Mouse (Mus musculus): ENCODE measurements around the gene Pla2g2f. TPM values are rescaled to one million over a fixed set of nuclear protein-coding genes. Genes with fewer than 3 reads are reported as not detected.
A peak's percentile ranks its signal among the peaks of the same experiment; 100 is the strongest.

The Pla2g2f gene
- polyA plus RNA-seq, 1 experiment from 2014 or later = 0.12 TPM

DNA sequence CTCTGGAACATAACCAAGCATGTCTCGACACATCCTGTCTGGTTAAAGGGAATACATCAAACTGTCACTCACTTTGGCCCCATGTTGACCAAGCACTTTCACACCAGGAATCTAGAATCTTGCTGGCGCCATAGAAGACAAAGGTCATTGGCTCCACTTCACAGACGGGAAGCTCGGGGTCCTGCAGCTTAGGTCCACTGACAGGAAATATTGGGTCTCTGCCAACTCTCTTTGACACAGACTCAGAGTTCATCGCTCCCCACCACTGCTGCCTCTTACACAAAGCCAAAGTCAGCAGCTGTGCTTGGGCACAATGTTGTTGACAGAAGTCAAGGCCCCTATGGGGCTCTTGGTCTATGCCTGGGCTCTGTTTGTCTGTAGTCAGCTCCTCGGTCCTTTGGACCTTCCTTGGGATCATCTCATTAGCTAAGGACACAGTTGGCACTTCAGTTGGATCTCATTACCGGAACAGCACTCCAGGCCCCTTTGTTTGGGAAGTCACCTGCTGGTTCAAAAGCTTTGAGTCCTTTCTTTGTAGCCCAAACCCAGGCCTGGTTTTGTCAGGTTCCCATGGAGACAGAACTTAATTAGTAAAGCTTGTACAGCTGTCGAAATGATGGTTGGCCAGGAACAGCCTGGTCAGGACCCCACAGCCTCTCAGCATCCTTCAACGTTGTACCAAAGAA, 28.3 kb downstream of the Pla2g2f start:
- 32% methylated on average over 9 of the region's 9 CpGs for WGBS
- Histone ChIP-seq H3K27me3 (ENCODE audit: control insufficient read depth, insufficient read depth, low read length) (no peaks in the 10 kb centered on the region), H3K4me2 (no peak overlapping the region), H3K4me1 (ENCODE audit: control insufficient read depth, insufficient read depth, low read length) (peaks cover 7% of the 10 kb centered on the region), H3K4me3 (ENCODE audit: low read depth, low read length) (no peak overlapping the region), H3K9me3 (ENCODE audit: control insufficient read depth, low read length) (no peaks in the 10 kb centered on the region), H3K36me3 (ENCODE audit: control insufficient read depth, insufficient read depth, low read length) (no peaks in the 10 kb centered on the region), H3K27ac (ENCODE audit: low read depth, low read length) (no peak overlapping the region), H3K9ac (ENCODE audit: low read length) (no peak overlapping the region)
- DNase-seq (ENCODE audit: low spot score, missing footprints) (peak; percentile 87), ATAC-seq (ENCODE audit: low FRiP score) (peak; percentile 40; the same call in 1 of the 2 replicates)

DNA sequence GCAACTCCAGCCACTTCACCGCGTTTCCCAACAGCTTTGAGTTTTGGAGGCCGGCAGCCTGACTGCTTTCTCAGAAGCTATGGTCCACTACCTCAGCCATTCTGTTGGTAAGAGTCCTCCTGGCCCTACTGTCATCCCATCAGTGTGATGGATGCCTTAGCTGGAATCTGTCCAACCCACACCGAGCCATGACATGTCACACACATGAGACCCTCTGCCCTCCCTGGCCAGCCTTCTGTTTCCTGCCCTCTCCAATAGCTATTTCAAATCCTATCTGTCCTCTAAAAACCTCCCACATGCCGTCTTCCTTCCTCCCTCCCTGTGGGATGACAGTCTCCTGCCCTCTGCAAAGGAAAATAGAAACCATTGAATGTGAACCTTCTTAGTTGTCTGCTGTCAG, 31.7 kb downstream of the Pla2g2f start:
- no peaks in the 10 kb centered on the region for H3K27me3 ChIP-seq (ENCODE audit: control insufficient read depth, insufficient read depth, low read length)
- no peaks in the 10 kb centered on the region for H3K9me3 ChIP-seq (ENCODE audit: control insufficient read depth, low read length)
- no peak overlapping the region for H3K4me2 ChIP-seq
- DNase-seq (ENCODE audit: low spot score, missing footprints) (no peak), ATAC-seq (ENCODE audit: low FRiP score) (no peak)
- H3K9ac ChIP-seq (ENCODE audit: low read length) = no peak overlapping the region
- WGBS = 87% methylated on average over 5 of the region's 5 CpGs
- no peaks in the 10 kb centered on the region for H3K36me3 ChIP-seq (ENCODE audit: control insufficient read depth, insufficient read depth, low read length)
- H3K4me3 ChIP-seq (ENCODE audit: low read depth, low read length) = no peak overlapping the region
- H3K4me1 ChIP-seq (ENCODE audit: control insufficient read depth, insufficient read depth, low read length) = peaks cover 7% of the 10 kb centered on the region
- no peak overlapping the region for H3K27ac ChIP-seq (ENCODE audit: low read depth, low read length)

DNA sequence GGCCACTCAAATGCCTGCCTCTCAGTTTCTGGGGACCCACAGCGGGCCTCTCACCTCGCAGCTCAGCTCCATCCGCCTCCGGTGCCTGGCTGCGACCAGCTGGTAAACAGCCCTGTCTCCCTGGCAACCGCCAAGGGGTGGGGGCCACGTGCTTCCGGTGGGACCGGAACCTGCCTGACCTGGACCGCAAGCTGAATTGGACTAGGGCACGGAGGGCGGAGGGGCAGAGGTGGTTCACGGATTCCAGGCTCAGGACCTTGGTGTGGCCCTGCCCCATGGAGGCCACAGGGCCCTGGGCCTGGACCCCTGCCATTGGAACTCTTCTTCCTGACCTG, 32.3 kb downstream of the Pla2g2f start:
- Histone ChIP-seq H3K27ac (ENCODE audit: low read depth, low read length) (no peak overlapping the region), H3K27me3 (ENCODE audit: control insufficient read depth, insufficient read depth, low read length) (no peaks in the 10 kb centered on the region)
- WGBS = 6% methylated on average over 13 of the region's 13 CpGs

DNA sequence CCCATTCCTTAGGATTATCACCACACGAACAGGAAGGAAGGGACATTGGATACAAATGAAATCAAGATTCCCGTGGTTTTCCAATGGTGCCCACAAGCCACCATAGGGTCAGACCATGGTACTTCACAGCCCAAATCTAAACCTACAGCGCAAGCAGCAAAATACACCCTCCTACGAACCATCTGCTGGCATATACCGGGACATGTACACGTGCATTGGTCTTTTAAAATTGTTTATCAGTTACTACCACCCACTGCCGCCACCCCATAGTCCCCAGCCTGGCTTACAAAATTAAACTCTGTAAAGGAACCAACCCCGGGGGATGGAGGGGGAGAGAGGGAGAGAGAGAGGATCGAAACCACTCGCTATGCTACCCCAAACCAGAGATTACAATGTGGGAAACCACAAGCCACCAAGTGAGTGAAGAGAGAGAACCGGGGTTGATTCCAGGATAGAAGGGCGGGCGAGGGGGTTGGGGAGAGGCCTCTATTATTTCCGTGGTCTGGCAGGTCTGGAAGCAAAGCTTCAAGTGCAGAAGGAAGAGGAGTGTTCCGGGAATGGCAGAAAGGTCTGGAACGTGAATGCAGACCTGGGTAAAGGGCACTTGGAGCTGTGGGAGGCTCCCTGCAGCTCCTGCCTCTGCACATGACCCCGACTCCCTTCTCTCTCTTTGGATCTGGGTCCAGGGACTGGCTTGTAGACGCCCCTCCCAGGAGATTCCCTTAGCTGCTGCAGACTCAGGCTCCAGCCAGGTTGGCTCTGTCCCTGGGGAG, 32.9 kb downstream of the Pla2g2f start, which contains the start of gene Pla2g2c:
Gene Pla2g2c, plus strand, starts transcription at position 439 of the 773 bp plus-strand sequence.
- Histone ChIP-seq H3K9ac (ENCODE audit: low read length) (peak within 1 kb of the TSS; percentile 52), H3K4me3 (ENCODE audit: low read depth, low read length) (peak within 1 kb of the TSS; percentile 24; the same call in 1 of the 2 replicates), H3K4me1 (ENCODE audit: control insufficient read depth, insufficient read depth, low read length) (peaks cover 7% of the 10 kb centered on the region), H3K27me3 (ENCODE audit: control insufficient read depth, insufficient read depth, low read length) (no peaks in the 10 kb centered on the region), H3K9me3 (ENCODE audit: control insufficient read depth, low read length) (no peaks in the 10 kb centered on the region), H3K27ac (ENCODE audit: low read depth, low read length) (no peak within 1 kb of the TSS), H3K36me3 (ENCODE audit: control insufficient read depth, insufficient read depth, low read length) (no peaks in the 10 kb centered on the region), H3K4me2 (peak within 1 kb of the TSS; percentile 47)
- ATAC-seq (ENCODE audit: low FRiP score) (no peak), DNase-seq (ENCODE audit: low spot score, missing footprints) (no peak)
- 53% methylated on average over 18 of the region's 18 CpGs for WGBS

More for the DNA sequence above, 32.3 kb downstream of the Pla2g2f start:
- ATAC-seq (ENCODE audit: low FRiP score) (peak; percentile 77), DNase-seq (ENCODE audit: low spot score, missing footprints) (peak; percentile 92)
- peak overlapping the region; percentile 47 for H3K4me2 ChIP-seq
- H3K9ac ChIP-seq (ENCODE audit: low read length) = peak overlapping the region; percentile 52
- H3K36me3 ChIP-seq (ENCODE audit: control insufficient read depth, insufficient read depth, low read length) = no peaks in the 10 kb centered on the region
- peaks cover 7% of the 10 kb centered on the region for H3K4me1 ChIP-seq (ENCODE audit: control insufficient read depth, insufficient read depth, low read length)
- peak overlapping the region; percentile 24; the same call in 1 of the 2 replicates for H3K4me3 ChIP-seq (ENCODE audit: low read depth, low read length)
- no peaks in the 10 kb centered on the region for H3K9me3 ChIP-seq (ENCODE audit: control insufficient read depth, low read length)

DNA sequence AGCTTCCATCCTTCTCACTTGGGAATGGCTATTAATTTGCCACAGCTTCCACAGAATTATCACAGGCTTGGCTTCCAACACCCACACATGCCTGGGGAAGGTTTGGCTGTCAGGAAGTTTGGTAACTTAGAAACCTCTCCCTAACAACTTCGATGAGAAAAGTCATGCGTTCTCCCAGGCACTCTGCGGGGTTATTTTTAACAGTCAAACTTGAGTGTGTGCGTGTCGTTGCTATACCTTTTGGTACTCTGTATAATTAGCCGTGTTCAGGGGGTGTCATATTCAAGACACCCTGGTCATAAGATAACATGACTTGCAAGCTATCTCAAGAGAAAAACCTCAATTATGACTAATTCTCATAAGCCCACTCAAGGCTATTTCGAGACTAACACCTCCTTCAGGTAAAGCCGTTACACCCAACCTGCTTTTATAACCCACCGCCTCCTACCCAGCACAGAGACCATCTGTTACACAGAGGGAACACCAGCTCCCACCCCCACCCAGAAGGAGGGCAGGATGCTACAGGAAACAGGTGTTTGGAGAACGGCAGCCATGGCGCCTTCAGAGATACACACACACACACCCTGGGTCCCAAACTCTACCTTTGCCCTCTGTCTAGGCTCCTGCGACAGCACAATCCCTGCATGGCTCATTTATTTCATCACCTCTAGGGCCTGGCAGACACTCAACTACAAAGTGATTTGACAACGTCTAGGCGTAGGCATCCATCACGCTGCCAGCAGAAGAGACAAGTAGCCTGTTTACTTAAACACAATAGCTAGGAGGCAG, 33.7 kb downstream of the Pla2g2f start:
- H3K27me3 ChIP-seq (ENCODE audit: control insufficient read depth, insufficient read depth, low read length) = no peaks in the 10 kb centered on the region
- no peaks in the 10 kb centered on the region for H3K9me3 ChIP-seq (ENCODE audit: control insufficient read depth, low read length)
- DNase-seq (ENCODE audit: low spot score, missing footprints) (no peak), ATAC-seq (ENCODE audit: low FRiP score) (no peak)
- H3K9ac ChIP-seq (ENCODE audit: low read length) = no peak overlapping the region
- no peak overlapping the region for H3K27ac ChIP-seq (ENCODE audit: low read depth, low read length)
- 84% methylated on average over 15 of the region's 15 CpGs for WGBS
- no peaks in the 10 kb centered on the region for H3K36me3 ChIP-seq (ENCODE audit: control insufficient read depth, insufficient read depth, low read length)
- peaks cover 7% of the 10 kb centered on the region for H3K4me1 ChIP-seq (ENCODE audit: control insufficient read depth, insufficient read depth, low read length)
- H3K4me3 ChIP-seq (ENCODE audit: low read depth, low read length) = no peak overlapping the region
- no peak overlapping the region for H3K4me2 ChIP-seq

DNA sequence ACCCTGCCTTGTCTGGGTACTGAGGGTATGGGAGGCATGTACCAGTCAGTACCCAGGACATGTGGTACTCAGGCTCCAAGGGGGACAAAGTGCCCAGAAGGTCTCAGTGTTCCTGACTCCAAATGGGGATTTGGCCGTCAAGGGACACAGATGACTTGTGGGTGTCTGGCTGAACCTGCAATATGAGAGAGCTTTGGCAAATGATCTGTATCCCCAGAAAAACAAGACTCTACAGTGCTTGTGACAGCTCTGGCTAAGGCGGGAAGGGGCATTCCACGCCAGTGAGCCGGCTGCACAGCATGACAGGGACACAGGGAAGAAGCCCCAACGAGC, 38.2 kb downstream of the Pla2g2f start:
- H3K36me3 ChIP-seq (ENCODE audit: control insufficient read depth, insufficient read depth, low read length) = no peaks in the 10 kb centered on the region
- no peak overlapping the region for H3K4me2 ChIP-seq
- no peak overlapping the region for H3K27ac ChIP-seq (ENCODE audit: low read depth, low read length)
- H3K4me1 ChIP-seq (ENCODE audit: control insufficient read depth, insufficient read depth, low read length) = no peaks in the 10 kb centered on the region
- ATAC-seq (ENCODE audit: low FRiP score) = no peak
- no peak overlapping the region for H3K9ac ChIP-seq (ENCODE audit: low read length)
- WGBS = 82% methylated on average over 5 of the region's 5 CpGs
- H3K4me3 ChIP-seq (ENCODE audit: low read depth, low read length) = no peak overlapping the region
- no peaks in the 10 kb centered on the region for H3K9me3 ChIP-seq (ENCODE audit: control insufficient read depth, low read length)
- DNase-seq (ENCODE audit: low spot score, missing footprints) = no peak
- H3K27me3 ChIP-seq (ENCODE audit: control insufficient read depth, insufficient read depth, low read length) = no peaks in the 10 kb centered on the region

DNA sequence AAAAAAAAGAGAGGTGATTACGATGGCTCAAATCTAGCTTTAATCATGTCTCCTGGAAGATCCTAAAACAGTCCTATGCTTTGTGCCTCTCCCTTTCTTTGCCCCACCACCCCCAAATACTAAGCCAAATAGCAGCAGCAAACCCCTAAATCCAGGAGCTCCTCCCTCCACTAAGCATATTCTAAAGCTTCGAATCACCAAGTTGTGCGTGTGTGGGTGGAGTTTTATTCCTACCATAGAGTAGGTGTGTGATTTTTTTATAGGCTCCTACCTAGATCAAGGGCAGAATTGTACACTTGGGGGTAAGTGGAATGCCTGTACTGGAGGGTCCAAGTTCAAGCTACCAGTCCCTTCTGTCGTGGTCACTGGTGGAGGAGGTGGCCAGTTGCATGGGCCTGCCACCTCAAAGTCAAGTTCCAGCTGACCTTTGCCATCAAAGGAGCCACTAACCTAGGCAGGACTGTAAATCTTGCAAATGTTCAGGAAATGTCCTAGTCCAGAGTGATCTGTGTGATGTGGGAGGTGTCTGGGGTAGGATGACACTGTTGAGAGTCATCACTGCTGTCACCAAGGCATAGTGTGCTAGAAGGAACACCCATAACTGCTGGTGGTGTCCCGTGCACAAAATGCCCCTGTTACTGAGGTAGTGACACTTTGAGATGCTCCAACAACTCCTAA, 38.7 kb downstream of the Pla2g2f start:
- no peak for DNase-seq (ENCODE audit: low spot score, missing footprints)
- Histone ChIP-seq H3K4me3 (ENCODE audit: low read depth, low read length) (no peak overlapping the region), H3K9ac (ENCODE audit: low read length) (no peak overlapping the region), H3K4me2 (no peak overlapping the region), H3K9me3 (ENCODE audit: control insufficient read depth, low read length) (no peaks in the 10 kb centered on the region), H3K36me3 (ENCODE audit: control insufficient read depth, insufficient read depth, low read length) (no peaks in the 10 kb centered on the region), H3K27ac (ENCODE audit: low read depth, low read length) (no peak overlapping the region), H3K4me1 (ENCODE audit: control insufficient read depth, insufficient read depth, low read length) (no peaks in the 10 kb centered on the region), H3K27me3 (ENCODE audit: control insufficient read depth, insufficient read depth, low read length) (no peaks in the 10 kb centered on the region)
- 85% methylated on average over 5 of the region's 5 CpGs for WGBS
- ATAC-seq (ENCODE audit: low FRiP score) = no peak

DNA sequence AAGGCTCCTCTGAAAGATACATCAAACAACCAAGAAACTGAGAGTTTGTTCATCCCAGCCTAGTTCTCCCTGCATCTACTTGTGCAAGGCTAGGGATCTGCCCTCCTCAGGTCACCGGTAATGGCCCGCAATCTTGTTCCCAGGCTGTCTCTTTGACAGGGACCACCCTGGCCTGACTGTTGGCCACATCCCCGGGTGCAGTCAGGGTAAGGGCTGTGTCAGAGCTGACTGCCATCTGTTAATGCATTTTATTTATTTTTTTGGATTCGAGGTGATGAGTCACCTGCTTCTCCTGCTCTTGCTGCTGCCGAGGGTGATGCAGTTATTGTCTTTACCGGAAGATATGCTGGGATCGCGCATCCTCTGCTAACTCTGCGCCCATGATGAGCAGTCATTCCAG, 40.7 kb downstream of the Pla2g2f start:
- no peaks in the 10 kb centered on the region for H3K36me3 ChIP-seq (ENCODE audit: control insufficient read depth, insufficient read depth, low read length)
- no peak overlapping the region for H3K9ac ChIP-seq (ENCODE audit: low read length)
- no peak overlapping the region for H3K4me3 ChIP-seq (ENCODE audit: low read depth, low read length)
- no peaks in the 10 kb centered on the region for H3K4me1 ChIP-seq (ENCODE audit: control insufficient read depth, insufficient read depth, low read length)
- no peaks in the 10 kb centered on the region for H3K9me3 ChIP-seq (ENCODE audit: control insufficient read depth, low read length)
- DNase-seq (ENCODE audit: low spot score, missing footprints) (no peak), ATAC-seq (ENCODE audit: low FRiP score) (no peak)
- H3K27ac ChIP-seq (ENCODE audit: low read depth, low read length) = no peak overlapping the region
- 91% methylated on average over 9 of the region's 9 CpGs for WGBS
- no peak overlapping the region for H3K4me2 ChIP-seq
- H3K27me3 ChIP-seq (ENCODE audit: control insufficient read depth, insufficient read depth, low read length) = no peaks in the 10 kb centered on the region

Data from midbrain, embryonic 11.5 days (tissue).